Mouse (Mus musculus): ENCODE results near the gene Krt35.

GRCm38 (mm10) chr11:100121466-100121865 is 25.4 kb upstream of the Krt35 start, which contains the start of gene Krt13:
- TF ChIP-seq GATA1 (IDR thresholded peaks at IDR 0.05; ENCODE audit: low read length) (no peak), TAL1 (IDR thresholded peaks at IDR 0.05; ENCODE audit: low read length) (no peak)
